Mouse (Mus musculus): ENCODE measurements around the gene Rnf19b. TPM values are rescaled to one million over a fixed set of nuclear protein-coding genes. Genes with fewer than 3 reads are reported as not detected.

The Rnf19b gene
- 51.1 and 70.7 TPM in 2 replicates for polyA plus RNA-seq (2012; rRNA removed)

DNA sequence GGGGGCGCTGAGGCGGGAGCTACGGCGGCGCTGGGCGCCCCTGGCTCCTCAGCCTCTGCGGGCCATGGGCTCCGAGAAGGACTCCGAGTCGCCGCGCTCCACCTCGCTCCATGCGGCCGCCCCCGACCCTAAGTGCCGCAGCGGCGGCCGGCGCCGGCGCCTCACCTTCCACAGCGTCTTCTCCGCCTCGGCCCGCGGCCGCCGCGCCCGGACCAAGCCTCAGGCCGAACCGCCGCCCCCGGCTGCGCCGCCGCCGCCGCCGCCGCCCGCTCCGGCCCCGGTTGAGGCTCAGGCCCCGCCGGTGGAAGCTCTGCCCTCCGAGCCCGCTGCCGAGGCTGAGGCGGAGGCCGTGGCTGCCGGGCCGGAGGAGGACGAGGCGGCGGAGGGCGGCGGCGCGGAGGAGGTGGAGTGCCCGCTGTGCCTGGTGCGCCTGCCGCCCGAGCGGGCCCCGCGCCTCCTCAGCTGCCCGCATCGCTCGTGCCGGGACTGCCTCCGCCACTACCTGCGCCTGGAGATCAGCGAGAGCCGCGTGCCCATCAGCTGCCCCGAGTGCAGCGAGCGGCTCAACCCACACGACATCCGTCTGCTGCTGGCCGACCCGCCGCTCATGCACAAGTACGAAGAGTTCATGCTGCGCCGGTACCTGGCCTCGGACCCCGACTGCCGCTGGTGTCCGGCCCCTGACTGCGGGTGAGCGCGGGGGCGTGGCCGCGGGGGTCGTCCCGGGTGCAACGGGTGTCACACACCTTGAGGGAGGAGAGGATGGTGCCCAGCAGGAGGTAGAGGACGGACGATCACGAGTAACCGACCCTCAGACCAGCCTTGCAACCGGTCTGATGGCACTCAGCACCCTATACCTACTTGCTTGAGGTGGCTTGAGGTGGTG is at the start of gene Rnf19b:
TSS of gene Rnf19b (plus strand) at position 65 of the 886 bp plus-strand sequence.
- TF ChIP-seq POLR2A (IDR thresholded peaks at IDR 0.05; ENCODE audit: borderline replicate concordance, extremely low read depth, low read depth, low read length) (no peak), CTCF (IDR thresholded peaks at IDR 0.05; ENCODE audit: insufficient read depth, low read length) (no peak)
- DNase-seq, result peak; percentile 64
- Histone ChIP-seq H3K4me3 (replicated peaks; ENCODE audit: extremely low read depth, low read depth, low read length) (peak within 1 kb of the TSS; percentile 71), H3K4me1 (ENCODE audit: control insufficient read depth, insufficient read depth, low read length) (peaks cover 8% of the 10 kb centered on the region)
- WGBS, result under 1% methylated on average over 82 of the region's 107 CpGs

DNA sequence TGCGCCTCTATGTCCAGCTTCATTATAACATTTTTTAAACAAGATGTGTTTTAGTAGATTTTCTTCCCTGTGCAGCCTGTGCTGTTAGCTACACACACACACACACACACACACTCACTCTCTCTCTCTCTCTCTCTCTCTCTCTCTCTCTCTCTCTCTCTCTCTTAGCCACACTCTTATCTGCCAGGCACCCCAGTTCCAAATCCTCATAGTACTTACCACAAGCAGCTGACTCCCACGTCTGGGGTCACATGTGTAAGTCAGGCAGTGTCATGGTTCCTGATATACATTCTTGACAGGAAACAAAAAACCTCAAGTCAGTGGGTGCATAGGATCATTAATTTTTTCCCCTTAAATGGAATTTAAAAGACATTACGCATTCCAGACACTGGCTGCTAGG is 49.4 kb upstream of the Rnf19b start:
- DNase-seq, result no peak

DNA sequence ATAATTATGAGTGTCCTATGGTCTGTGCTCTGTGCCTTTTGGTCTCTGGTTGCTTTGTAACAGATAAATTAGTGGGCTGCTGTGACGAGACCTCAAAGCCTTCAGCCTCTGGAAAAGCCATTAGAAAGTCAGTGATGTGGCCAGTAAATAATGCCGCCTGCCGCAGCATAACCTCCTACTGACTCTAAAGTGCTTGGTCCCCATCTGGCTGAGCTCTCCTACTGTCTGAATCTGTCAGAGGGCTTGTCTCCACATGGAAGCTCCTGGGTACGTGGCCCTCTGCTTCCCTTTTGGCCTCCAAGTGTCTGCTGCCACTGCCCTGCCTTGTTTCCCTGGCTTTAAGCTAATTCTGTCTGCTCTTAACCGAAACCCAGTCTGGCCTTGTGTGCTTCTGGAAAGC is 48.5 kb upstream of the Rnf19b start:
- 83% methylated on average over 5 of the region's 5 CpGs for WGBS
- Histone ChIP-seq H3K4me3 (replicated peaks; ENCODE audit: extremely low read depth, low read depth, low read length) (no peak overlapping the region), H3K4me1 (ENCODE audit: control insufficient read depth, insufficient read depth, low read length) (peaks cover 10% of the 10 kb centered on the region)
- no peak for TF ChIP-seq CTCF (IDR thresholded peaks at IDR 0.05; ENCODE audit: insufficient read depth, low read length)
- no peak for TF ChIP-seq POLR2A (IDR thresholded peaks at IDR 0.05; ENCODE audit: borderline replicate concordance, extremely low read depth, low read depth, low read length)
- DNase-seq, result no peak

More for the DNA sequence above, 49.4 kb upstream of the Rnf19b start:
- Histone ChIP-seq H3K4me1 (ENCODE audit: control insufficient read depth, insufficient read depth, low read length) (peaks cover 10% of the 10 kb centered on the region), H3K4me3 (replicated peaks; ENCODE audit: extremely low read depth, low read depth, low read length) (no peak overlapping the region)
- 83% methylated on average over 3 of the region's 3 CpGs for WGBS
- TF ChIP-seq CTCF (IDR thresholded peaks at IDR 0.05; ENCODE audit: insufficient read depth, low read length), result no peak
- no peak for TF ChIP-seq POLR2A (IDR thresholded peaks at IDR 0.05; ENCODE audit: borderline replicate concordance, extremely low read depth, low read depth, low read length)

DNA sequence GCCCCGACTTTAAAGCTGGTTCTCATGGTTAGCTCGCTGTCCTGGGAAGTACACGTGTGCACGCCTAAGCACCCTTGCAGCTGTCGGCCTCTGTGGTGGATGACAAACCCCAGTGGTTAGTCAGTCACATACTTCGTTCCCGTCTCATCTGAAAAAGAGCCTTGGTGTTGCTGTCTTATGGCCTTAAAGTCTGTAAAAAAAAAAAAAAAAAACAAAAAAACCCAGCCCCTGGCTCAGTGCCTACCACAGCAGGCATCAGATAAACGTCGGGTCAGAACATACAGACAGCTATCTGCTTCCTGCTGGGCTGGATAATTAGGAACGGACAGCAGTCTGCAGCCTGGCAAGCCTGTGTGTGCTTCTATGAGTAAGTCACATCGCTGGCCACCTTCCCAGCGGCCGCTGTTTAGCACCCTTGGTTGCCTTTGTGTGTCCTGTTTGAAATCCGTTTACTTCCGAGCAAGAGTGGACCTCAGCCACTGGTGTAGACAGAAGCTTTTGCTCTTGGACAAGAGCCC is 46.4 kb upstream of the Rnf19b start:
- 32% methylated on average over 15 of the region's 15 CpGs for WGBS
- Histone ChIP-seq H3K4me1 (ENCODE audit: control insufficient read depth, insufficient read depth, low read length) (peaks cover 10% of the 10 kb centered on the region), H3K4me3 (replicated peaks; ENCODE audit: extremely low read depth, low read depth, low read length) (no peak overlapping the region)
- DNase-seq, result no peak
- TF ChIP-seq POLR2A (IDR thresholded peaks at IDR 0.05; ENCODE audit: borderline replicate concordance, extremely low read depth, low read depth, low read length) (no peak), CTCF (IDR thresholded peaks at IDR 0.05; ENCODE audit: insufficient read depth, low read length) (no peak)

- no peak overlapping the region for H3K4me3 ChIP-seq (replicated peaks; ENCODE audit: extremely low read depth, low read depth, low read length)
- no peak for DNase-seq
- 65% methylated on average over 10 of the region's 10 CpGs for WGBS
- no peak for TF ChIP-seq POLR2A (IDR thresholded peaks at IDR 0.05; ENCODE audit: borderline replicate concordance, extremely low read depth, low read depth, low read length)
- no peak for TF ChIP-seq CTCF (IDR thresholded peaks at IDR 0.05; ENCODE audit: insufficient read depth, low read length)
- H3K4me1 ChIP-seq (ENCODE audit: control insufficient read depth, insufficient read depth, low read length), result peaks cover 10% of the 10 kb centered on the region
Measured at GRCm38 (mm10) chr4:129013151-129013864, 44.8 kb upstream of the Rnf19b start.

- WGBS, result 30% methylated on average over 4 of the region's 4 CpGs
- no peak for DNase-seq
- Histone ChIP-seq H3K4me1 (ENCODE audit: control insufficient read depth, insufficient read depth, low read length) (peaks cover 16% of the 10 kb centered on the region), H3K4me3 (replicated peaks; ENCODE audit: extremely low read depth, low read depth, low read length) (no peak overlapping the region)
- TF ChIP-seq POLR2A (IDR thresholded peaks at IDR 0.05; ENCODE audit: borderline replicate concordance, extremely low read depth, low read depth, low read length), result no peak
- no peak for TF ChIP-seq CTCF (IDR thresholded peaks at IDR 0.05; ENCODE audit: insufficient read depth, low read length)
Measured at GRCm38 (mm10) chr4:129016329-129016728, 41.7 kb upstream of the Rnf19b start.

DNA sequence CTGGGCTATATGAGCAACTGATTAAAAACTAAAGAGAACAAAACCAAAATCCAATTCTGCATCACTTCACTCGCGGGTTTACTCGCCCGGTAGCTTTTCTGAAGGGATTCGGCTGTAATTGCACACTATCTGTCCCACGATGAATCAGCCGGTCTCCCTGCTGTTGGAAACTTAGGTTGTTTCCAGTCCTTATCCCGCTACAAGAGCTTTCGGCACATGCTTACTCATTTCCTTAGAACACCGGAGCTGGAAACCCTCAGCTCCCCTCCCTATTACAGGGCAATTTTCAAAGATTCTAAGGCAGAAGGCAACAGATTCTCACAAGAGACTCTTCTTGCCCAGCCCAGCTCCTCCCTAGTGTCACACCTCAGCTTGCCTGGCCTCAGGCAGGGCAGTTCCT is 40.9 kb upstream of the Rnf19b start:
- peaks cover 15% of the 10 kb centered on the region for H3K4me1 ChIP-seq (ENCODE audit: control insufficient read depth, insufficient read depth, low read length)
- no peak for DNase-seq
- TF ChIP-seq CTCF (IDR thresholded peaks at IDR 0.05; ENCODE audit: insufficient read depth, low read length), result no peak
- no peak for TF ChIP-seq POLR2A (IDR thresholded peaks at IDR 0.05; ENCODE audit: borderline replicate concordance, extremely low read depth, low read depth, low read length)
- 75% methylated on average over 10 of the region's 10 CpGs for WGBS
- no peak overlapping the region for H3K4me3 ChIP-seq (replicated peaks; ENCODE audit: extremely low read depth, low read depth, low read length)

GRCm38 (mm10) chr4:129018788-129019435 is 39.2 kb upstream of the Rnf19b start:
- H3K4me3 ChIP-seq (replicated peaks; ENCODE audit: extremely low read depth, low read depth, low read length), result no peak overlapping the region
- no peak for DNase-seq

DNA sequence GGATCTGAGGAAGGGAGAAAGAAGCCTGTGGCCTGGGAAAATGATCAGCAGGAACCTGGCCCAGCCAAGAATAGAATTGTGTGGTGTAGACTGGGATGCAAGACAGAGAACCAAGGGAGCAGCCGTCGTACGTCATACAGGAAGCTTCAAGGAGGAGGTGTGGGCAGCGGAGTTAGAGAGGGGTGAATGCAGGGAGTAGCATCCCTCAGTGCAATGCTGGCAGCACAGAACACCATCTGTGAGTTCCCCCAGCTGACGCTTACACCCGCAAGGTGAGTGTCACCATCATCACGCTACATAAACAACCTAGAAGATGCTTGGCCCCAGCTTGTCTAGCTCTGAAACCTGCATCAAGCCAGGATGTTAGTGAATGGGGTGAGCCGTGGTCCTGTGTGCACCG is 38.3 kb upstream of the Rnf19b start:
- TF ChIP-seq POLR2A (IDR thresholded peaks at IDR 0.05; ENCODE audit: borderline replicate concordance, extremely low read depth, low read depth, low read length), result no peak
- no peak for TF ChIP-seq CTCF (IDR thresholded peaks at IDR 0.05; ENCODE audit: insufficient read depth, low read length)
- WGBS, result 73% methylated on average over 9 of the region's 9 CpGs
- Histone ChIP-seq H3K4me3 (replicated peaks; ENCODE audit: extremely low read depth, low read depth, low read length) (no peak overlapping the region), H3K4me1 (ENCODE audit: control insufficient read depth, insufficient read depth, low read length) (peaks cover 11% of the 10 kb centered on the region)
- no peak for DNase-seq

More at GRCm38 (mm10) chr4:129018788-129019435, 39.2 kb upstream of the Rnf19b start:
- TF ChIP-seq POLR2A (IDR thresholded peaks at IDR 0.05; ENCODE audit: borderline replicate concordance, extremely low read depth, low read depth, low read length), result no peak
- no peak for TF ChIP-seq CTCF (IDR thresholded peaks at IDR 0.05; ENCODE audit: insufficient read depth, low read length)
- peaks cover 9% of the 10 kb centered on the region for H3K4me1 ChIP-seq (ENCODE audit: control insufficient read depth, insufficient read depth, low read length)
- 63% methylated on average over 9 of the region's 9 CpGs for WGBS
